Mouse (Mus musculus): Measurements from ENCODE around the gene Abca13.

Abca13 gene

GRCm38 (mm10) chr11:9684952-9685351 is 493.2 kb downstream of the Abca13 start:
- no peak for DNase-seq (ENCODE audit: low read depth)

GRCm38 (mm10) chr11:9705190-9705589 is 513.4 kb downstream of the Abca13 start:
- no peak for DNase-seq (ENCODE audit: low read depth)

GRCm38 (mm10) chr11:9727810-9728490 is 536.2 kb downstream of the Abca13 start:
- DNase-seq (ENCODE audit: low read depth), result no peak

- no peak for DNase-seq (ENCODE audit: low read depth)
Measured at GRCm38 (mm10) chr11:9731300-9731699, 539.6 kb downstream of the Abca13 start.
